Mouse (Mus musculus) heart, adult 2 months (tissue): ENCODE results near the gene Zdhhc18. TPM values are rescaled to one million over a fixed set of nuclear protein-coding genes. Genes with fewer than 3 reads are reported as not detected.

Experiments
- DNase-seq, 2 experiments: peaks; one replicate each; pipeline ENCODE4 v3.0.0; 2021
- H3K27ac ChIP-seq: fragments of 200-600 bp; 2 replicates; pipeline ENCODE4 v1.8.1; 2022
- H3K27me3 ChIP-seq: fragments of 200-500 bp; 2 replicates; pipeline ENCODE4 v1.6.1; 2012; ENCODE audit warnings: mild to moderate bottlenecking, low read length, inconsistent platforms, mixed read lengths; ENCODE audit not compliant: control insufficient read depth, insufficient read depth
- H3K36me3 ChIP-seq: fragments of 200-500 bp; 2 replicates; pipeline ENCODE4 v1.6.1; 2012; ENCODE audit warnings: low read length, inconsistent platforms; ENCODE audit not compliant: control insufficient read depth, insufficient read depth
- H3K4me1 ChIP-seq: fragments of 200-500 bp; 2 replicates; pipeline ENCODE4 v1.6.1; 2011; ENCODE audit warnings: low read length; ENCODE audit not compliant: control insufficient read depth, insufficient read depth
- H3K4me3 ChIP-seq: fragments of 200-600 bp; 2 replicates; pipeline ENCODE4 v1.8.1; 2022
- H3K79me2 ChIP-seq: fragments of 200-500 bp; replicated peaks from 2 replicates; pipeline ENCODE4 v1.6.1; 2012; ENCODE audit warnings: mild to moderate bottlenecking, inconsistent platforms, low read length, moderate library complexity, mixed read lengths; ENCODE audit not compliant: control insufficient read depth, insufficient read depth
- H3K9ac ChIP-seq: fragments of 200-500 bp; 2 replicates; pipeline ENCODE4 v1.6.1; 2012; ENCODE audit warnings: low read depth, mild to moderate bottlenecking, control low read depth, inconsistent platforms, low read length, mixed read lengths
- CTCF ChIP-seq: fragments of 200-600 bp; IDR thresholded peaks from 2 replicates; pipeline ENCODE4 v1.8.1; 2022; ENCODE audit warnings: antibody characterized with exemption, mild to moderate bottlenecking, moderate library complexity
- EP300 ChIP-seq: fragments of 200-500 bp; IDR thresholded peaks from 2 replicates; pipeline ENCODE4 v1.6.1; 2011; ENCODE audit warnings: low read depth, low read length, control low read depth; ENCODE audit not compliant: insufficient read depth
- POLR2A ChIP-seq: fragments of 200-500 bp; IDR thresholded peaks from 2 replicates; pipeline ENCODE4 v1.6.1; 2011; ENCODE audit warnings: mild to moderate bottlenecking, low read depth, low read length, control low read depth; ENCODE audit not compliant: insufficient read depth
- WGBS: fragments of 180-500 bp; shearing (Covaris S2); methylation state at CpG from one replicate; pipeline ENCODE4 v1.1.7; 2018; 5-methylcytosine and 5-hydroxymethylcytosine counted together
- intact Hi-C: fragments of 180-260 bp; cut with DNase I; formaldehyde crosslinking; loops from one replicate; pipeline ENCODE4 v1.15.1; 2025
- polyA plus RNA-seq: library from polyadenylated mRNA; depleted of rRNA; stranded (reverse); fragments of >200 nt; gene quantifications from 2 replicates; pipeline ENCODE4 v1.2.3, GENCODE M21; 2012
- total RNA-seq, 2 experiments: library from RNA; stranded (reverse); gene quantifications; 2 replicates each; pipeline ENCODE4 v1.2.3; 2021

Zdhhc18 gene
- total and polyA plus RNA-seq, 3 experiments: 21.3 to 37.3 (median 27.7) TPM

DNA sequence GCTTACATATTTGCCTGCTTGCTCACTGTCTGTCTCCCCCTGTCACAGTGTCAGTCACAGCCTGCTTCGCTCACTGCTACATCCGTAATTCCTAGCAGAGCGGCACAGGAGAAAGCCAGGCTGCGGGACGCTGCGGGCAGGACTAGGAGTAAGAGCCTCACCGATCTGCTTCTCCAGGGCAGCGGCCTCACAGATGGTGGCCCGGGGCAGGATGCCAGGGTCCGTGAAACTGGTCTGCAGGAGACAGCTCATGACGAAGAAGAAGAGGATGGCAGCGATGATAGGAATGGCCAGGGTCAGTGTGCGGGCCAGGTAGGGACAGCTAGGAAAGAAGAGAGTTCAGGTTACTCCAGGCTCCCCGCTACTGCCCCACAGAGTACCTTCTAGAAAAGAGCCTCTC is 22.9 kb downstream of the Zdhhc18 start:
- H3K79me2 ChIP-seq: peaks cover 7% of the 10 kb centered on the region

DNA sequence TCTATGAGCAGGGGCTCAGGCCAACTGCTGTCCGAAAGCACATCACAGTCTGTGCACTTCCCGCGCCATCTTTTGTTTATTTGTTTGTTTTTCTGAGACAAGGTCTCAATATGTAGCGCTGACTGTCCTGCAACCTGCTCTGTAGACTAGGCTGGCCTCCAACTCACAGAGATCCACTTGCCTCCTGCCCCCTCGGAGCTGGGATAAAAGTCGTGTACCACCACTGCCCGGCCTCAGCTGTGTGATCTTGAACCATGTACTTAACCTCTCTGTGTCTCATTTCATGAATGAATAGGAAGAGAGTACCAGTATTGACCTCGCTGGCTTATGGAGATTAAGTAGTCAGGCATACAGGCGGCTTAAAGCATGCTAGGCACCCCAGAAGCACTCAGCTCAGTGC is 23.3 kb downstream of the Zdhhc18 start:
- TF ChIP-seq POLR2A (no peak), CTCF (no peak), EP300 (no peak)
- Histone ChIP-seq H3K4me1 (peaks cover 28% of the 10 kb centered on the region), H3K27ac (peak overlapping the region; percentile 96), H3K27me3 (no peaks in the 10 kb centered on the region), H3K79me2 (peaks cover 7% of the 10 kb centered on the region), H3K4me3 (no peak overlapping the region), H3K36me3 (peaks cover 8% of the 10 kb centered on the region), H3K9ac (no peak overlapping the region)
- intact Hi-C loops: no loop called here
- 86% methylated on average over 9 of the region's 9 CpGs for WGBS
- DNase-seq: no peak

More for the DNA sequence above, 22.9 kb downstream of the Zdhhc18 start:
- Histone ChIP-seq H3K4me1 (peaks cover 27% of the 10 kb centered on the region), H3K9ac (no peak overlapping the region), H3K4me3 (no peak overlapping the region), H3K27me3 (no peaks in the 10 kb centered on the region), H3K27ac (peak overlapping the region; percentile 96), H3K36me3 (peaks cover 8% of the 10 kb centered on the region)
- intact Hi-C loops: no loop called here
- DNase-seq: no peak
- WGBS: 88% methylated on average over 14 of the region's 14 CpGs
- TF ChIP-seq EP300 (no peak), CTCF (no peak), POLR2A (no peak)

DNA sequence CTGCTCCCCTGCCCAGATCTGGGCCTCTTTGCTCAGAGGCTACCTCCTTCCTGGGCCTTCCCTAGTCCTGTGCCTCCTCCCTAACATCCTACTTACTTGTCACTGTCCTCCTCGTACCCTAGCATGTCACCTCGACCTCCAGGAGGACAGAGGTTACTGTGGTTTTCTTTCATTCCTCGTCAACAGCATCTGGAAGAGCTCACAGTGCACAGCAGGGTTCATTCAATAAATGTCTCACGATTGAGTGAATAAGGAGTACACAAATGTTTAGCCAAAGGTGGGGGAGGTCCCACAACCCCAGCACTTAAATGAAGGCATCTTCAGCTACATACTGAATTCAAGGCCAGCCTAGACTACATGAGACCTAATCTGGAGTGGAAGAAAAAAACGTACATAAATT is 23.7 kb downstream of the Zdhhc18 start:
- no peak for TF ChIP-seq EP300
- TF ChIP-seq POLR2A: no peak
- no peak for TF ChIP-seq CTCF
- Histone ChIP-seq H3K9ac (peak overlapping the region; percentile 30), H3K36me3 (peaks cover 8% of the 10 kb centered on the region), H3K27ac (peak overlapping the region; percentile 96), H3K4me3 (no peak overlapping the region), H3K4me1 (peaks cover 26% of the 10 kb centered on the region), H3K79me2 (peaks cover 7% of the 10 kb centered on the region), H3K27me3 (no peaks in the 10 kb centered on the region)
- no peak for DNase-seq
- 50% methylated on average over 5 of the region's 5 CpGs for WGBS
- intact Hi-C loops: no loop called here

DNA sequence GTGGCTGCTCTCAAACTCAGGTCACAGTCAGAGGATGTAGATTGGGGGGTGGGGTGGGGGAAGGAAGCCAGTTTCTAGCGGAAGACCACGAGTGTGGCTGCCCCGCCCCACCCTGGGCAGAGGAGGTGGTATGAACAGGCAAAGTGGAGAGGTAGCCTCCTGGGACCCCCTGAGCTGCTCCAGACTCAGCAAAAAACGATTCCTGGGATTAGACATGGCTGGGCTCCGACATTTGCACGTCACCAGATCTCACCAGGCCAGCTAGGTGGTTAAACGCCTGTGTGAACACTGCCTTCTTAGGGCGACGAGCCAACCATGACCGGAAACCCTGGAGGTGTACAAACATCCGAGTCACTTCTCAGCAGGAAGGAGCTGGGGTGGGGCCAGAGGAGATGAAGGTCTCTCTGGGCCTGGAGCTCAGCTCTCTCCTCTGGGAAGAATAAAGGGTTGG is 24.3 kb downstream of the Zdhhc18 start:
- H3K27me3 ChIP-seq: no peaks in the 10 kb centered on the region
- H3K79me2 ChIP-seq: peaks cover 7% of the 10 kb centered on the region
- H3K4me3 ChIP-seq: no peak overlapping the region
- peaks cover 25% of the 10 kb centered on the region for H3K4me1 ChIP-seq
- 50% methylated on average over 11 of the region's 11 CpGs for WGBS
- intact Hi-C loops: no loop called here
- peak; percentile 78 to 87 for DNase-seq
- H3K9ac ChIP-seq: peak overlapping the region; percentile 34; the same call in 1 of the 2 replicates
- H3K27ac ChIP-seq: peak overlapping the region; percentile 96
- TF ChIP-seq CTCF: no peak
- no peak for TF ChIP-seq POLR2A
- peak; percentile 64 for TF ChIP-seq EP300
- H3K36me3 ChIP-seq: peaks cover 10% of the 10 kb centered on the region

DNA sequence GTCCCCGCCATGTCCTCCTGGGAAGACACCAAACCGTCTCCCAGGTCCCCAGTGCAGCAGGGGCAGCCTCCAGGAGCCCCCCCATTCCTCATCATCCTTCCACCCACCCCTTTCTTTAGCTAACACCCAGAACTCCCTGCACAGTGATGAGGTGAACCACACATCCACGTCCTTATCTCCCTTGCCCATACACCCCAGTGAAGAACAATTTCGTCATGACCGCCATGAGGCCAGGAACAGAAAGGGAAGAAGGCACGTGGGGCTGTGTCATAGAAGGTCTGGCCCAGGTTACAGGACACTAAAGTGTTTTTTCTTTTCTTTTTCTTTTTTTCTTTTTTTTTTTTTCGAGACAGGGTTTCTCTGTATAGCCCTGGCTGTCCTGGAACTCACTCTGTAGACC is 25.1 kb downstream of the Zdhhc18 start:
- Histone ChIP-seq H3K4me3 (no peak overlapping the region), H3K4me1 (peaks cover 30% of the 10 kb centered on the region), H3K27ac (peak overlapping the region; percentile 96), H3K79me2 (peaks cover 6% of the 10 kb centered on the region), H3K27me3 (no peaks in the 10 kb centered on the region), H3K36me3 (peaks cover 10% of the 10 kb centered on the region), H3K9ac (no peak overlapping the region)
- TF ChIP-seq POLR2A (no peak), CTCF (no peak), EP300 (no peak)
- 67% methylated on average over 7 of the region's 7 CpGs for WGBS
- intact Hi-C loops: no loop called here
- no peak for DNase-seq

DNA sequence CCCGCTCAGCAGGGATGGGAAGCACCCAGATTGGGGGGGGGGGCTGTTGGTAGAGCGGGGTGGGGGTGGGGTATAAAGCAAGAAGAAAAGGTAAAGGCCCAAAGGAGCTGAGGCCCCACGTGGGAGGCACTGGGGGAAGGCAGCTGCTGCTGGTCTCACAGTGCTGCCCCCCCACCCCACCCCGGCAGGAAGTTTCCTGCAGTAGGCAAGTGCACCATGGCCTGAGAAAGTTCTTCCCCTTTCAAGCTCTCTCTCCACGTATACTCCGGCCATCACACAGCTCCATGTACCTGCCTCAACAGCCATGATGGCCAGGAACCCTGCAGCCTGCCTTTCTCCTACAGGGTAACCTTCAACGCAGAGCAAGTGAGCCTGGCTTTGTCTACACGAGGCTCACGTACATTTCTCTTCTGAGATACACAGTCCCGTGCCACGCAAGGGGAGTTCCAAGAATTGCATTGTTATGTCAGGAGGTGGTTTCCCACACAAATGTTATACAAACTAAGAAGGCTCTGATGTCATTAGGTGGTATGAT is 27.7 kb downstream of the Zdhhc18 start:
- Histone ChIP-seq H3K27me3 (no peaks in the 10 kb centered on the region), H3K9ac (no peak overlapping the region), H3K27ac (no peak overlapping the region; the same call in 1 of the 2 replicates), H3K79me2 (peaks cover 4% of the 10 kb centered on the region), H3K36me3 (peaks cover 10% of the 10 kb centered on the region), H3K4me1 (peaks cover 30% of the 10 kb centered on the region), H3K4me3 (no peak overlapping the region)
- intact Hi-C loops: no loop called here
- WGBS: 59% methylated on average over 11 of the region's 11 CpGs
- no peak for DNase-seq
- TF ChIP-seq CTCF (no peak), EP300 (no peak), POLR2A (no peak)
